Mouse (Mus musculus) kidney, postnatal 10 days (tissue): ENCODE measurements at regions not wholly inside any gene's neighbourhood (a gene's known extent, or its start where the extent isn't known, plus 50 kb on each side); places are given as distances from the start of the nearest gene placed in this dataset.

Experiments
- DNase-seq: peaks from one replicate; pipeline ENCODE4 v3.0.0; 2021; ENCODE audit warnings: mixed read lengths

- DNase-seq: peak; percentile 72
Observed at GRCm38 (mm10) chr4:84109771-84110503, 565.1 kb downstream of the Bnc2 start.

- DNase-seq: no peak
Observed at GRCm38 (mm10) chr4:84114162-84115040, 560.7 kb downstream of the Bnc2 start.

GRCm38 (mm10) chr4:84118284-84118919 lies 556.7 kb downstream of the Bnc2 start:
- DNase-seq: no peak

- DNase-seq: no peak
Observed at GRCm38 (mm10) chr4:84119616-84120015, 555.5 kb downstream of the Bnc2 start.

- DNase-seq: no peak
Observed at GRCm38 (mm10) chr4:84120330-84120729, 554.7 kb downstream of the Bnc2 start.

GRCm38 (mm10) chr4:84121442-84121841 lies 553.6 kb downstream of the Bnc2 start:
- DNase-seq: no peak

GRCm38 (mm10) chr4:84126400-84126799 lies 548.7 kb downstream of the Bnc2 start:
- no peak for DNase-seq

- no peak for DNase-seq
Observed at GRCm38 (mm10) chr4:84127380-84127779, 547.7 kb downstream of the Bnc2 start.

GRCm38 (mm10) chr4:84130840-84131547 lies 544.1 kb downstream of the Bnc2 start:
- DNase-seq: no peak

- no peak for DNase-seq
Observed at GRCm38 (mm10) chr4:84135740-84136139, 539.3 kb downstream of the Bnc2 start.

GRCm38 (mm10) chr4:84137171-84137919 lies 537.7 kb downstream of the Bnc2 start:
- DNase-seq: peak; percentile 29

GRCm38 (mm10) chr4:84149149-84150050 lies 525.7 kb downstream of the Bnc2 start:
- DNase-seq: peak; percentile 21

GRCm38 (mm10) chr4:84150698-84151097 lies 524.4 kb downstream of the Bnc2 start:
- DNase-seq: no peak

GRCm38 (mm10) chr4:84151247-84151646 lies 523.8 kb downstream of the Bnc2 start:
- DNase-seq: no peak

GRCm38 (mm10) chr4:84151971-84152450 lies 523.1 kb downstream of the Bnc2 start:
- no peak for DNase-seq

- DNase-seq: no peak
Observed at GRCm38 (mm10) chr4:84153571-84153970, 521.5 kb downstream of the Bnc2 start.

- no peak for DNase-seq
Observed at GRCm38 (mm10) chr4:84157911-84158647, 517.0 kb downstream of the Bnc2 start.

GRCm38 (mm10) chr4:84163362-84163761 lies 511.7 kb downstream of the Bnc2 start:
- DNase-seq: no peak

- no peak for DNase-seq
Observed at GRCm38 (mm10) chr4:84165256-84165655, 509.8 kb downstream of the Bnc2 start.

- DNase-seq: no peak
Observed at GRCm38 (mm10) chr4:84172841-84173240, 502.2 kb downstream of the Bnc2 start.
